Mouse (Mus musculus): ENCODE measurements at regions not wholly inside any gene's neighbourhood (a gene's known extent, or its start where the extent isn't known, plus 50 kb on each side); places are given as distances from the start of the nearest gene placed in this dataset.
"Not testable (repeated sequence)": the region's sequence is repeated elsewhere in the genome, so short reads cannot be mapped to it uniquely, and the experiment has no call there.

DNA sequence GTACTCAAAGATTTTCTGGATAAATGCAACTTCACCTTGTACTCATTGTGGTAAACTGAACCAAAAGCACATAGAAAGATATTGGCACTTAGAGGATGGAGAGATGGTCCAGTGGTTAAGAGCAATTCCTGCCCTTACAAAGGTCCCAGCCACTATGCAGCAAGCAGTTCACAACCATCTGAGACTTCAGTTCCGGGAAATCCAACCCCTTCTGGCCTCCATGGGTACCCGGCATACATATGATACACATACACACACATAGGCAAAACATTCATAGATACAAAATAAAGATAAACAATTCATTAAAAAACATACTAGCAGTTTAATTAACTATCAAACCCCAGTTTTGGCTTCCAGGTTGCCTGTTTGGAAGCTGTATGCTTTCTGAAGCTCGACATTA lies 189.5 kb upstream of the Tmem45b start:
- DNase-seq (ENCODE audit: low spot score in 2 of 2), result no peak

- DNase-seq (ENCODE audit: low spot score in 2 of 2), result no peak
Observed at GRCm38 (mm10) chr9:31650362-31651130, 186.3 kb upstream of the Tmem45b start.

DNA sequence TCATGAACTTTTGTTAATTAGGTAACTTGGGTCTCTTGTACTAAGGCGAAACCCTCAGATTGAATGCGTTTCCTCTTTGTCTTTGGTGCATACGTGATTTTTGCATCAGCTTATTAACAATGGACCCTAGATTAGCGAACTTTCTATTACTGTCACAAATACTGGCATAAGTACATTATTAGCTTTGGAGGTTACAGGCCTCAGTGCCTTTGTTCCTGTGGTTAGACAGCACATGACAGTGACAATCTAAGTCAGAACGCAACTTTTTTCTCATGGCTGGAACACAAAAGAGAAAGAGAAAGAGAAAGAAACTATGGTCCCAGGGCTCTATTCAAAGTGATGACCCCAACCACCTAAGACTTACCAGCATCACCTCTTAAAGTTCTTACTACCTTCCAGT lies 184.8 kb upstream of the Tmem45b start:
- DNase-seq (ENCODE audit: low spot score in 2 of 2), result no peak

DNA sequence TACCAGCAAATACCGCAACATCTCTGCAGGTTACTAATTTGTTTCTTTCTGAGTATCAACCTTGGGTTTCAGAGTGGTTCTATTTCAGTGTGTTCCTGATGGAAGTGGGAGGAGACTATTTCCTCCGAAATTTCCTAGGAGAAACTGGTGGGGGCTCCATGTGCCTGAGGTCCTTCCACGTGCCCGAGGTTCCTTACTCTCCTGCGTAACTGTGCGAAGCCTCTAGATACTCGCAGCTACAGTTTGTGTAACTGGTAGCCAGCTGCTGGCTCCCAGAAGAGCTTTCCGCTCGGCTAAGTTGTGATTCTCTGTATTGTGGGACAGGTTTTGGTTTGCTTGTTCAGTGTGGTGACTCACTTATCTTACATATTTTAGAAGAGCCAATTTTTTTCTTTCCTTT lies 184.3 kb upstream of the Tmem45b start:
- DNase-seq (ENCODE audit: low spot score in 2 of 2), result no peak

DNA sequence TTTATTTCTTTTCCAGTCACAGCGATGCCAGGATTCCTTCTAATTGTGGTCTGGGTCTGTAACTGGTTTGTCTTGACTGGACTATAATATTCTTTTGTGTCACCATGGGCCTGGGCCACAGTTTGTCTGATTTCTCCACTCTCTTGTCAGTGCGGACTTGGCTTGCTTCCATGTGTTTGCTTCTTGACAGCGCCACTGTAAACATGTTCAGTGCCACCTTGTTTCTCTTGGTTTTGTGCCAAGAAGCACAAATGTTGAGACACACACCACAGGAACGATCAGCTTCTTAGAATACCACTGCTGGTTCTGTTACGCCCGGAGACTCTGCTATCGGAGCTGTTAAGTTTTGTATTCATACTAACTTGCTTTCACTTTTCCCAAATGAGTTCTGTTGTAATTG lies 180.9 kb upstream of the Tmem45b start:
- no peak for DNase-seq (ENCODE audit: low spot score in 2 of 2)

GRCm38 (mm10) chr9:31644106-31644505 lies 179.8 kb upstream of the Tmem45b start:
- DNase-seq (ENCODE audit: low spot score in 2 of 2), result no peak

DNA sequence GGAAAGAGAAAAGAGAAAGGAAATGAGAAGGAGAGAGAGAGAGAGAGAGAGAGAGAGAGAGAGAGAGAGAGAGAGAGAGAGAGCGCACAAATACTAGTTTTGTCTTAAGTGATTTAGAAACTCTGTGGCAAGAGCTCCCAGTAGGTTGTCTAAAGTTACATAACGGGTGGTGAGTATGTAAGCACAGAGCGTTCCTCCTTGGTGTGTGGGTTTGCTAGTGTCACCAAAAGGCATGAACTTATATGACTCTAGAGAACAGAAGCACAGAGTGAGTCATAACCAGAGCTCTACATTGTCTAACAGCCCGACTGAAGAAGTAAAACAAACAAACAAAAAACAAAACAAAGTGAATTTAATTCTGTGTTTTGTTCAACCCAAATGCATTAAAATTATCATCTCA lies 177.9 kb upstream of the Tmem45b start:
- no peak for DNase-seq (ENCODE audit: low spot score in 2 of 2)

DNA sequence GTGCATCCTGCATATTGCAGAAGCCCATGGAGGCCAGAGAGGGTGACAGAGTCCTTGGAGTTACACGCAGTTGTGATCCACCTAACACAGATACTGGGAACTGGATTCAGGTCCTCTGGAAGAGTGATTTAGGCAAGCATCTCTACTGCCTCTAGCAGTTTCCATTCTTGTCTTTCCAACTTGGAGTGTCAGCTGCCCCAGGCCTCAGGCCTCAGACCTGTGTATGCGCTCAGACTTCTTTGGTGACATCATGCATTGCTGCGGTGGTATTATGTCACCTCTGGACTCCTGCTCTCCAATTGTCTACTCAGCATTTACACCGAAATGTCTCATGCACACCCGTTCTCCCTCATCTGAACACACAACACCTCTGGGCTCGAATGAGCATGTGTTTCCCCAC lies 164.0 kb upstream of the Tmem45b start:
- DNase-seq (ENCODE audit: low spot score in 2 of 2), result no peak

DNA sequence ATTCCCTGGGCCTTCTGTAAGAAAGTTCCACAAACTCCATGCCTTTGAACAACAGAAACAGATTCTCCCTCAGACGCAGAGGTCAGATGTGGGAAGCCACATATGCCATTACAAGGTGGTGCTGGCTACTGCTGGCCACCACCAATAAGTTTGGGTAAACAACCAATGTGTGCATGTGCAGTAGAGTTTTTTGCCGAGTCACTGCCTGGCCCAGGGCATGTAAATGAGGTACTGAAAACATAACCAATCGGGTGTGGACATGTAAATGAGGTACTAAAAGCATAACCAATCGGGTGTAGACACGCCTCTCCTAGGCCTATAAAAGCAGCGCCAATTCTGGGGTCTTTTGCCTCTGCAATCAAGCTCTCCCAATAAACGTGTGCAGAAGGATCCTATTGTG lies 157.3 kb upstream of the Tmem45b start:
- not testable (repeated sequence) for DNase-seq (ENCODE audit: low spot score in 2 of 2)

DNA sequence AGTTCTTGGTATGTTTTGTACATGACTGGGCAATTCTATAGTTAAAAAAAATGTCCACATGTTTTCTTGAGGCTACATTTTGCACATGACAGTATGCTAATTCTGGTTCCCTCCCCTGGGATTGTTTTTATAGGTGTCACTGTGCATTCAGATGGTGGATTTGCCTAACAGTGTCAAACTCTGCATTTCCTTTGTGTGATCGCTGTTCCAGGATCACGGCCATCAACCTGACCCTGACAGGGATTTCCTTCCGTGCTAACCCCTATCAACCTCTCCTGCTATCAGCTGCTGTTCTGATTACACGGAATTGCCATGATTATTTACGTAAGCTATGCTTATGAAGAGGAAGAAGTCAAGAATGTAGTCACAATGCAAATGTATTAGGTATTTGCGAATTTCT lies 155.1 kb upstream of the Tmem45b start:
- no peak for DNase-seq (ENCODE audit: low spot score in 2 of 2)

DNA sequence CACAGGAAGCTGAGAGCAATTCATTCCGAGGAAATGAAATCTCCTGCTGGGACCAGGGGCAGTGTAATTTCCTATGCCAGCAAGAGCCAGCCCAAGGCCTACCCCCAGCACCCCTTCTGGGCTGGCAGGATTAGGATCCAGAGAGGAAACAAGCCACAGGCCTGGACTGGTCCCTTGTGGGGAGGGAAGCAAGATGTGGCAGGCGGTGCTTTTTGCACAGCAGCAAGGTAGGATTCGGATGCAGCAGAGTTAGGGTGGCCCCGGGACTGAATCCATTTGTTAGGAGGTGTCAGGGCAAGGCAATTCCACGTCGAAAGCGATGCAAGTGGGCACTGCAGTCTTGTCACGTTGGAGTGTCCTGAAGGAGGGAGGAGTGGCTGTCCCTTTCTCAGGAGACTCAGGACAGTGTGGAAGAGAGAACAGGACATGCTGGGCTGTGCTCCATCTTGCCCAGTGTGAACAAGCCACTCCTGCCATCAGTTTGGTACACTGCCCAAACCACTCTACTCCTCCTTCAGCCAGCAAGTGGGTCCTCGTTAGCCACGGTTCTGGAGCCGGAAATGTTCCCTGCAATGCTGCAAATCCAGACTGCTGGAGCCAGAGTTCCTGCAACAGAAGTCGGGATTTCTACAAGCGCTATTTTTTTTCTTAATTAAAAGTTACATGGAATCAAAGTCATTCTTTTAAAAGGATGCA lies 150.1 kb upstream of the Tmem45b start:
- no peak for DNase-seq (ENCODE audit: low spot score in 2 of 2)

- DNase-seq (ENCODE audit: low spot score in 2 of 2), result no peak
Observed at GRCm38 (mm10) chr9:31611036-31611695, 146.9 kb upstream of the Tmem45b start.

DNA sequence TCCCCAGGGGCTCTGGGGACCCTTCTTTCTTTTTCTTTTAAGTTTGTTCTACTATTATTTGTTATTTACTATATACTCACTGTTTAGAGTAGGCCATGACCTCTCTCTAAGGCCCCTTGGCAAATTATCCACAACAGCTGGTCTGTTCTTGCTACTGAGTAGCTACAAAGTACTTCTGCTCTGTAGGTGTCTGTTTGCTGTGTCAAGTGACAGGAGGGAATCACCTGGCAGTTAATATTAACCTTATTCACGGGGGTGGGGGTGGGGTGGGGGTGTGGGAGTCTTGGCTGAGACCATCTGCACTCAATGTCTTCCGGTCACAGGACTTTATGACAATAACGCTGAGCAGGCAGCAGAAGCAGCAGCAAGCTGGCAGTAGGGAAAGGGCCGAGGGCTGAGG lies 146.4 kb upstream of the Tmem45b start:
- DNase-seq (ENCODE audit: low spot score in 2 of 2), result no peak

DNA sequence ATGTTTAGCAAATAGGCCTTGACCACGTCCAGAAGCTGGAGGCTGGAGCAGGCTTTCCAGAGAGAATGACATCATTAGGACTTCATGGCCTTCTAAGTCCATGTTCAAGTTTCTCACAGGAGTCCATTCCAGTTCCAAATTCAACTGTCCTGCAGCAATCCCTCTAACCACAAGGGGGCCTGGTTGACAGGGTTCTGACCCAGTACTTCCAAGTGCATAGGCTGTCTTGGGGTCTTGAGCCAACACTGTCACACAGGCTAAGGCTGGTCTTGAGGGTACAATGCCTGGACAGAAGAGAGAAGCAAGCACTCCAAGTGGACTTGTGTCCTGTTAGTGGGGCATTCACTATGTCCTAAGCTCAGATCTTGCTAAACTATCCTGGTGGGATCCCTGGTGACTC lies 145.9 kb upstream of the Tmem45b start:
- DNase-seq (ENCODE audit: low spot score in 2 of 2), result no peak

GRCm38 (mm10) chr9:31609731-31610130 lies 145.5 kb upstream of the Tmem45b start:
- DNase-seq (ENCODE audit: low spot score in 2 of 2), result no peak

- DNase-seq (ENCODE audit: low spot score in 2 of 2), result no peak
Observed at GRCm38 (mm10) chr9:31608084-31608870, 144.0 kb upstream of the Tmem45b start.

- DNase-seq (ENCODE audit: low spot score in 2 of 2), result no peak
Observed at GRCm38 (mm10) chr9:31606936-31607335, 142.7 kb upstream of the Tmem45b start.

DNA sequence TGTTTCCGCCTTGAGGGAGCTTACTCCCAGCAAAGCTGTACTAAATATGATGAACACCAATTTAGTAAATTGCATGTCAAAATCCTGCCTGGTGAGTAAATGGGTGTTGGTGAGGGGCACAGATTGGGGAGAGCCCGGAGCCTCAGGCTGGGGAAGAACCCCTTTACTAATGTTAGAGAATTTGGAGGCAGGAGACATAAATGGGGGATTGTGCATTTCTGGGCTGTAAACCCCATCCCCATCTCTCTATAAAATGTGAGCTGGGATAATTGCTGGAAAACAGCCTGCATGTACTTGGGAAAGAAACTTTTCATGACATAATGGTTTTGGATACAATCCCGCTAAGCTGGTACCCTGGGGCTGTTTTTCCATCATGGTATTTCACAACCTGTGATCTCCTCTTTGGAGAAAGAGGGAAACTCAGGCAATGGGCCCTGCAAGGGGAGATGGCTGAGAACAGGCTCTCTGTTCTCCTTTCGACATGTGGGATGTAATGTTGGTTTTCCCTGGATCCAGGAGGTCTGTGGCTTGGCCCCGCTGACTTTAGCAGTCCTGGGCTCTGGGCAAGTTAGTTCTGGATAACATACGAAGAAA lies 140.3 kb upstream of the Tmem45b start:
- DNase-seq (ENCODE audit: low spot score in 2 of 2), result no peak

- DNase-seq (ENCODE audit: low spot score in 2 of 2), result no peak
Observed at GRCm38 (mm10) chr9:31602707-31603106, 138.4 kb upstream of the Tmem45b start.

DNA sequence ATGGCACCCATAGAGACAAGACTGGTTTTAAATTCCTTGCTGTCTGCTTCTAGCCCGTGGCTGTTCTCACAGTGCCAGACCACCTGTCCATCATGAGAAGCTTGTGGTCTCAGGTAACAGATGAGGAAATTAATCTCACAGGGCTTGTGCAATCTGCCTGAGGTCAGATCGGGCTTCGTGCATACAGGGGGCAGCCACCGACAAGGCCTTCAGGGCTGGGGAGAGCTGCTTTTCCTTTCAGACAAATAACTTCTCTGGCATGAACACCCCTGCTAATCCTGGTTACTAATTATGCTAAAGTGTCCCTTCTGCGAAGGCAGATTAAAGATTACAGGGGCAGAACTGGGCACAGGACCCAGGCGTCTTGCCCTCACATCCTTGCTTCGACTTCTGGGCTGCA lies 130.8 kb upstream of the Tmem45b start:
- DNase-seq (ENCODE audit: low spot score in 2 of 2), result no peak

DNA sequence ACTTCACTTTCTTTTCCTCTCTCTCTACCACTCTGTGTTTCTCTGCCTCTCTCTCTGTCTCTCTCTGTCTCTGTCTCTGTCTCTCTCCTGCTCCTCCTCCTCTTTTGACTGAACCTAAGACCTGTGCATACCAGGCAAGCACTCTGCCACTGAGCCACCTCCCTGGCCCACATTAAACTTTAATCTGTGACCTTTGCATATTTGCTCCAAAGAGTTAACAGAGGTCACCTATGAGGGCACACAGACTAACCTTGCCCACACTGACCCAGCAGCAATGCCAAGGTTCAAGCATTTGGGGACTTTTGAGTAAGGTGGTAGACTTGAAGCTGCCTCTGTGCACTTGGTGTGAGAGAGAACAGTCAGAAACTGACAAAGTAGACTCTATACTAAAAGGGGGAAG lies 123.4 kb upstream of the Tmem45b start:
- DNase-seq (ENCODE audit: low spot score in 2 of 2), result no peak

- DNase-seq (ENCODE audit: low spot score in 2 of 2), result no peak
Observed at GRCm38 (mm10) chr9:31583983-31584382, 119.7 kb upstream of the Tmem45b start.

Data from natural killer cell, adult 2 months (primary cell).